Comparison of ENCODE assay signal across 8 mouse cellular contexts in genomic region chr6:11908170-11908569, GRCm38 (mm10). TPM values are rescaled to one million over a fixed set of nuclear protein-coding genes. Genes with fewer than 3 reads are reported as not detected.
DNase-seq lines count a peak whose midpoint lies in the region; ATAC-seq and TF ChIP-seq lines count a peak whose summit lies in the region.

No protein-coding gene starts in this region.

- peak overlapping the region; percentile 77 for H3K4me2 ChIP-seq in limb, embryonic 12.5 days

- no peak for TF ChIP-seq CTCF in small intestine, adult 2 months (IDR thresholded peaks at IDR 0.05; ENCODE audit: extremely low read depth, insufficient read length, insufficient replicate concordance, low read depth, low read length)

- no peaks in the 10 kb centered on the region for H3K27me3 ChIP-seq in limb, embryonic 12.5 days
- no peaks in the 10 kb centered on the region for H3K27me3 ChIP-seq in small intestine, adult 2 months (ENCODE audit: control insufficient read depth, insufficient read depth, low read length)

- peak overlapping the region; percentile 78 for H3K27ac ChIP-seq in limb, embryonic 12.5 days
- H3K27ac ChIP-seq in small intestine, adult 2 months (ENCODE audit: insufficient read depth, low read depth, low read length) = peak overlapping the region; percentile 49; the same call in 1 of the 2 replicates

- intact Hi-C loops in left cerebral cortex, postnatal 10 days (cut with DNase I) = no loop called here

- TF ChIP-seq POLR2A in small intestine, adult 2 months (IDR thresholded peaks at IDR 0.05; ENCODE audit: low read depth, low read length) = no peak

- H3K4me3 ChIP-seq in limb, embryonic 12.5 days (replicated peaks) = peak overlapping the region; percentile 88
- peak overlapping the region; percentile 79; the same call in 1 of the 2 replicates for H3K4me3 ChIP-seq in small intestine, adult 2 months (ENCODE audit: low read depth, low read length)

- H3K9me3 ChIP-seq in limb, embryonic 12.5 days = no peaks in the 10 kb centered on the region

- no peak for ATAC-seq in cerebellum, adult (ENCODE audit: insufficient number of reproducible peaks, low FRiP score, low TSS enrichment)
- no peak for ATAC-seq in limb, embryonic 12.5 days (ENCODE audit: insufficient number of reproducible peaks, insufficient read depth, low FRiP score, low TSS enrichment, low read depth)

- peaks cover 24% of the 10 kb centered on the region for H3K36me3 ChIP-seq in limb, embryonic 12.5 days
- peaks cover 6% of the 10 kb centered on the region for H3K36me3 ChIP-seq in small intestine, adult 2 months (ENCODE audit: control insufficient read depth, insufficient read depth, low read length)

- peaks cover 13% of the 10 kb centered on the region for H3K4me1 ChIP-seq in limb, embryonic 12.5 days (replicated peaks)
- no peaks in the 10 kb centered on the region for H3K4me1 ChIP-seq in small intestine, adult 2 months (ENCODE audit: control insufficient read depth, insufficient read depth, insufficient read length, low read length)

- H3K9ac ChIP-seq in limb, embryonic 12.5 days (replicated peaks) = peak overlapping the region; percentile 82

- 32% methylated on average over 7 of the region's 7 CpGs for WGBS in limb, embryonic 12.5 days
- WGBS in small intestine, adult 2 months = 9% methylated on average over 7 of the region's 7 CpGs

- peak; percentile 9 to 20 for DNase-seq in cerebellum, postnatal 10 days
- DNase-seq in thymus, postnatal 14 days = peak; percentile 21
- DNase-seq in thymus, postnatal 0 days (ENCODE audit: low spot score) = no peak
- DNase-seq in left cerebral cortex, postnatal 10 days (ENCODE audit: extremely low spot score in 1 of 2, low spot score in 2 of 2) = no peak
- DNase-seq in T-cell, adult 2 months (ENCODE audit: low spot score) = no peak

RNA-seq across cellular contexts. Expression of gene Phf14, which starts 0.6 kb away (rescaled TPM):
- polyA plus RNA-seq in thymus, postnatal 0 days (2015; fragmentation: Nextera tagmentation; extraction: Ambion mirVana) = 87.1 and 103 TPM in 2 replicates
- 105 and 111 TPM in 2 replicates for polyA plus RNA-seq in limb, embryonic 12.5 days (2016; fragmentation: Nextera tagmentation; extraction: Ambion mirVana)
- 2.1 and 3.9 TPM in 2 replicates for polyA plus RNA-seq in small intestine, adult 2 months (2012; rRNA removed)
- total RNA-seq in left cerebral cortex, postnatal 10 days (2021) = 100 to 1,000 TPM; 163 to 171 TPM

RNA-seq across cellular contexts. Expression of gene Ndufa4, which starts 0.9 kb away (rescaled TPM):
- 982 and 1,035 TPM in 2 replicates for polyA plus RNA-seq in thymus, postnatal 0 days (2015; fragmentation: Nextera tagmentation; extraction: Ambion mirVana)
- polyA plus RNA-seq in limb, embryonic 12.5 days (2016; fragmentation: Nextera tagmentation; extraction: Ambion mirVana) = 793 and 818 TPM in 2 replicates
- polyA plus RNA-seq in small intestine, adult 2 months (2012; rRNA removed) = 275 and 395 TPM in 2 replicates
- 100 to 1,000 TPM; 779 to 803 TPM for total RNA-seq in left cerebral cortex, postnatal 10 days (2021)

Comparison
In these comparisons a context has a peak if more than half of its experiments do, and no peak if none do; other contexts are left out.
1. DNase-seq: peak in cerebellum, postnatal 10 days (2 of 2) and thymus, postnatal 14 days (single experiment); none in thymus, postnatal 0 days (single experiment), left cerebral cortex, postnatal 10 days (0 of 2) and T-cell, adult 2 months (single experiment).
2. RNA of gene Phf14, which starts 0.6 kb away (polyA plus RNA-seq): 105 to 111 TPM in limb, embryonic 12.5 days and 87.1 to 103 TPM in thymus, postnatal 0 days; 2.1 to 3.9 TPM in small intestine, adult 2 months; every median in the first group is over 10 times any median in the second.